Mouse (Mus musculus) bone marrow macrophage, adult 2 months (primary cell): ENCODE measurements around the gene Ibsp. TPM values are rescaled to one million over a fixed set of nuclear protein-coding genes. Genes with fewer than 3 reads are reported as not detected.

ENCODE experiments used
- H3K27ac ChIP-seq: 2 replicates; pipeline ENCODE4 v1.5.1; 2012; ENCODE audit warnings: low read depth, low read length; ENCODE audit not compliant: insufficient read depth
- H3K4me1 ChIP-seq: 2 replicates; pipeline ENCODE4 v1.6.1; 2012; ENCODE audit warnings: low read length; ENCODE audit not compliant: control insufficient read depth, insufficient read depth
- H3K4me3 ChIP-seq: 2 replicates; pipeline ENCODE4 v1.5.1; 2012; ENCODE audit warnings: mild to moderate bottlenecking, low read length, moderate library complexity; ENCODE audit not compliant: insufficient read depth
- CTCF ChIP-seq: IDR thresholded peaks from 2 replicates; pipeline ENCODE4 v1.5.1; 2012; ENCODE audit warnings: low read depth, mild to moderate bottlenecking, low read length, moderate library complexity
- POLR2A ChIP-seq: IDR thresholded peaks from 2 replicates; pipeline ENCODE4 v1.6.1; 2012; ENCODE audit warnings: mild to moderate bottlenecking, low read depth, low read length, borderline replicate concordance
- polyA plus RNA-seq: library from polyadenylated mRNA; stranded (reverse); fragments of >200 nt; gene quantifications from 2 replicates; pipeline ENCODE4 v1.2.4, GENCODE M21; 2012; ENCODE audit not compliant: missing spikeins, insufficient read depth, insufficient read length

Gene Ibsp
- polyA plus RNA-seq = not detected in 2 replicates

DNA sequence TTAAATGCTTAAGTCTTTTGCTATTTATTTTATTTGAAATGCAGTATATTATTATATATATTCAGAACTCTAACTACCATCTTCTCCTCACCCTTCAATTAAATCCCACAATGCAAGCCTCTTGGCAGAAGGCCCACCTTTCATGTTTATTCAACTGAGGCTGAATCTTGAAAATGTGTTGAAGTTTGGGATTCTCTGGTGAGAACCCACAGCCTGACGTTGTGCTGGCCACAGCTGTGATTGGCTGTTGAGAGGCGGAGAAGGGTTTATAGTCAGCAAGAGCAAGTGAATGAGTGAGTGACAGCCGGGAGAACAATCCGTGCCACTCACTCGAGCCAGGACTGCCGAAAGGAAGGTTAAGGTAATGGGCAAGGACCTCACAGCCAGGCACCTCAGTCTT is at the start of gene Ibsp:
Gene Ibsp, plus strand, starts transcription at position 178 of the 400 bp plus-strand sequence.
- Histone ChIP-seq H3K27ac (no peak within 1 kb of the TSS), H3K4me1 (no peaks in the 10 kb centered on the region), H3K4me3 (no peak within 1 kb of the TSS)
- TF ChIP-seq CTCF (no peak), POLR2A (no peak)

DNA sequence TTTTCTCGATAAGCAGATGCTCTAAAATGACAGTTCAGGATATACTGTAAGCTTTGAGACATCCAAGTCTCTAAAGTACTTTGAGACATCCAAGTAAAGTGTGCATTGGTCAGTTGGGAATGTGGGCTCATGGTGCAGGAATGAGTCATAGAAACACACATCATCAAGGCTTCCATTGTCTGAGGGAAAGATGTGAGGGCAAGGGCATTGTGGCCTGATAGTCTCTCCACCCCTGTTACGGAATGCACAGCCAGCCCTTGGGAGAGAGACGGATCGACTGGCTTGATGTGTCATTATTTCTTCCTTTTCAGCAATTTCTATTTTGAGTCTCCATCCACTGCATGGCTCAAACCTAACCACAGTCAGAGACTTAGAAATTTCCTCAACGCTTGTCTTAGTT is 47.2 kb upstream of the Ibsp start:
- TF ChIP-seq POLR2A (no peak), CTCF (no peak)
- no peaks in the 10 kb centered on the region for H3K4me1 ChIP-seq
- H3K4me3 ChIP-seq = no peak overlapping the region
- H3K27ac ChIP-seq = no peak overlapping the region

DNA sequence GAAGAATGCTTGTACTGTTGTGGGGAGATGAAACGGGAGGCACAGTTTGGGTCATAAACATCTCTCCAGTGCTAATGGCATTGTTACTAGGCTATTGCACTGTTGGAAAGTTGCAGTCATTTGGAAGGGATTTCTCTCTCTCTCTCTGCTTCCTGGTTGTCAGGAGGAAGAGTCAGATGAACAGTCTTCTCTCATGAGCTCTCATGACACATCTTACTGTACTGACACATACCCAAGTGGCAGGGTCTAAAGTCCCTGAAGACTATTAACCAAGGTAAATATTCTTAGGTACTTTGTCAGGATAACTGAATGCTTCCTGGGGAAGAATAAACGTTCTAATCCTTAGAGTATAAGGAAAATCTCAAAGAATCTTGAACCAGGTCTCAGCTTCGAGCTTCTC is 42.4 kb upstream of the Ibsp start:
- H3K4me3 ChIP-seq = no peak overlapping the region
- H3K4me1 ChIP-seq = no peaks in the 10 kb centered on the region
- no peak overlapping the region for H3K27ac ChIP-seq
- TF ChIP-seq POLR2A = no peak
- TF ChIP-seq CTCF = no peak

DNA sequence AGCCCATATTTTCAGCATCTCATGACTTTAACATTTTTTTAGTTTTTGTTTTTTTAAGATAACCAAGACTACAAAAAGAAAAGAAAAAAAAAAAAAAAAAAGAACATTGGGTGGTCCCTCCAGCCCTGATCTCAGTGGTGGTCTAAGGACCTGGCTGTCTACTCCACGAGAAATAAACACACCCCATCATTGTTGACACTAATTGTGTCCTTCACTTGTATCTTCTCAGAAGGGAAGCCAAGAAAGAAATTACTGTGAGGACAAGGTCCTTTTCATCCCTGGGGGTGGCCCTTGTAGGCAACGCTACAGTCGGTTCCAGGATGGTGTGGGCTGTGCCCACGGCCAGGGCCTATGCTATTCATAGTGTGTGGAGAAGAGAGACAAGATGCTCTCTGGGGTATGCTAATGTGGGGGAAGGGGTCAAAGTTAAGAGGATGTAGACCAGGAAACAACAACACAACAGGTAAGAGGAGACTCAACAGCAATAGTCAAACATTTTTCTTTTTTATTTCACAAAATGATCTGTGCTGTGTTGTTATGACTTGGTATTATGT is 37.0 kb upstream of the Ibsp start:
- no peak for TF ChIP-seq CTCF
- TF ChIP-seq POLR2A = no peak
- Histone ChIP-seq H3K4me1 (no peaks in the 10 kb centered on the region), H3K4me3 (no peak overlapping the region), H3K27ac (no peak overlapping the region)

DNA sequence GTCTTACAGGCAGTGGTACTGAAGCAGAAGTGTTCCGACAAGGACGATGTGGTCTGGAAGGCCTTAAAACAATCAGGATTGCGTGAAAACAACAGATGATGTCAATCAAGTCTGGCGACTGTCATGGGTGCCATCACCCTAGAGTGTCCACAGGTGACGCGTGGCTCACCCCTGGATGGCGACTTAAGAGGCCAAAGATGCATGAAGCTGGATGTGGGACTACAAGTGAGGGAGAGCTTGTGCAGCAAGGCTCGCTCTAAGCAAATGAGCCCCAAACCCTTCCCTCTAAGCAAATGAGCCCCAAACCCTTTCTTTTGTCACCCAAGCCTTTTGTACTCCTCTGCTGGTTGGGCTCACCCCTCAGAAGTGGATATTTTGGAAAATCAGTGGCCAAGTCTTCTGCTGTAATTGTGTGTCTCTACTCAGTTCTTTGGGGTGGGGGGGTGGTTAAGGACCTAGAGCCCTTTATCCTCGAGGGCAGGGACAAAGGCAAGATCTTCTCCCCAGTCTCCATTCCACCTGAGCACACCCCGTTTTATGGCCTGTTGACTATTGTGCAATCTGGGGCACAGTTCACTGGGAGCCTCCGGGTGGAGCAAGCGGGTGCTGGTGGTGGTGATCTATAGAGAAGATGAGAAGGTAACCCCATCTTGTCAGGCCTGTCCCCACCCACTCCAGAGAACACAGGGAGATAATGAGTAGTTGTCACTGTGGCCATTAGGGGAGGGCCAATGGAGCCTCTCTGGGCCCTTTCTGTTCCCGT is 35.8 kb upstream of the Ibsp start:
- H3K27ac ChIP-seq = no peak overlapping the region
- H3K4me3 ChIP-seq = no peak overlapping the region
- TF ChIP-seq CTCF (no peak), POLR2A (no peak)
- no peaks in the 10 kb centered on the region for H3K4me1 ChIP-seq

DNA sequence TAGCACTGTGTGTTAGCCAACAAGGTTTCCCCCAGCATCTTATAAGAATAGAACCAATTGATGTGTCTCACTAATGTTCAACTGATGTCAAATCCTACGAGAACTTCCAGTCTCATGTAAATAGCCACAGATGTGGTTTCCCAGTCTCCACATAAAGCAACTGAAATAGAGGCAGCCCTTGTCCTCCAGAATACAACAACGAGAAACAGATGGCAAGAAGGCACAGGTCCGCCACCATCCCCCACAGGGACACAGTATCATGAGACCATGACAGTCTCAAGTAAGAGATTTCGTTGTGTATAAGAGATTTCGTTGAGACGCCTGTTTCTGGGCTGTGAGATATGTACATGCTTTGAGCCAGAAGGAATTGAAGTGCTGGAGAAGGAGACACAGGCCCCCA is 4.8 kb upstream of the Ibsp start:
- H3K27ac ChIP-seq = no peak overlapping the region
- TF ChIP-seq POLR2A = no peak
- H3K4me3 ChIP-seq = no peak overlapping the region
- no peaks in the 10 kb centered on the region for H3K4me1 ChIP-seq

DNA sequence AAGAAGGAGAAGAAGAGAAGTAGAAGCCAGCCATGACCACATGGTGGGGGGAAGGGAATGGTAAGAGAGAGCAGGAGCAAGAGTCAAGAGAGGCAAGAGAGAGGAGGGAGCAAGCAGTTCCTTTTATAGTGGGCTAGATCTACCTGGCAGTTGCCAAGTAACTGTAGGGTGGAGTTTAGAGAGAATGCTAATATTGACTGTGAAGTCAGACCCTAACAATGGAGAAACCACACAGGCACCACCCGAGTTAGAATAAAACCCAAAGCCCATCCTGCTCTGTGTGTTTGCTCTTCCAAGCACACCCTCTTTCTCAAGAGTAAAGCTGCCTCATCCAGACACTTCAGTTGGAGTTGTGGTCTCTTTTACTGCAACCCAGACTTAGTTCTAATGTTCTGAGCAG is 15.1 kb downstream of the Ibsp start:
- H3K4me3 ChIP-seq = no peak overlapping the region
- no peak for TF ChIP-seq CTCF
- TF ChIP-seq POLR2A = no peak
- no peak overlapping the region for H3K27ac ChIP-seq
- H3K4me1 ChIP-seq = no peaks in the 10 kb centered on the region

DNA sequence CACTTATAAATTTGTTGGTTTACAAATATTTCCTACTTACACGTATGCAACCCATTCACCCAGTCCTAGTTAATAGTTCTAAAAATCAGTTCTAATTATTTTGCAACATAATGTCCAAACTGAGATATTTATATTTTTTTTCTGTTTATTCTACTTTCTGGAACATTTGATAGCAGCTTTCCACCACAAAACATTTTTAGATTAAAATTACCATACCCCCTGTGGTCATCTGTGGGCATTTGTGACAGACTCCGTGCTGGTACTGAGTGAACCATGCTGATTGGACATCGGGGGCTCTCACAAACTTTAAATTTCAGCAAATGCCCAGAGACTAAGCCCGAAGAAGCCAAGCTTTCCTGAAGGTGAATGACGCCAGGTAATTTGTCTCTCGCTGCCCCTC is 26.1 kb downstream of the Ibsp start, which contains the start of gene Mepe:
Gene Mepe, plus strand, starts transcription at position 301 of the 400 bp plus-strand sequence.
- Histone ChIP-seq H3K4me3 (no peak within 1 kb of the TSS), H3K4me1 (no peaks in the 10 kb centered on the region), H3K27ac (no peak within 1 kb of the TSS)
- TF ChIP-seq POLR2A = no peak
- TF ChIP-seq CTCF = no peak

DNA sequence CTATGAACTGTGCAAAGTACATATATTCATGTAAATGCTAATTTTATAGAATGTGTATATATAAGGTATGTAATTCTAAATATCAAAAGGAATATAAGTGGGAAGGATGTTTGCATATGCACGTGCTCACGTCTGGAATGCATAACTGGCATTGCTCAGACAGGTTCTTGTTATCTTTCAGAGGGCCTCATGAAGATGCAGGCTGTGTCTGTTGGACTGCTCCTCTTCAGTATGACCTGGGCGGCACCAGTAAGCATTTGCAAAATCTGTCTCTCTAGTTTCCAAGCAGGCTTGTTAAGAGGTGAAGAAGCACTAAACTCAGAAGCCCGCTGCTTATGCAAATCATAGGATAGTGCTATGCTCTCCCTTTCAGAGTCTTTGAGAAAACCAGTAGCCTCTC is 27.9 kb downstream of the Ibsp start:
- Histone ChIP-seq H3K4me1 (no peaks in the 10 kb centered on the region), H3K27ac (no peak overlapping the region), H3K4me3 (no peak overlapping the region)
- TF ChIP-seq CTCF (no peak), POLR2A (no peak)

DNA sequence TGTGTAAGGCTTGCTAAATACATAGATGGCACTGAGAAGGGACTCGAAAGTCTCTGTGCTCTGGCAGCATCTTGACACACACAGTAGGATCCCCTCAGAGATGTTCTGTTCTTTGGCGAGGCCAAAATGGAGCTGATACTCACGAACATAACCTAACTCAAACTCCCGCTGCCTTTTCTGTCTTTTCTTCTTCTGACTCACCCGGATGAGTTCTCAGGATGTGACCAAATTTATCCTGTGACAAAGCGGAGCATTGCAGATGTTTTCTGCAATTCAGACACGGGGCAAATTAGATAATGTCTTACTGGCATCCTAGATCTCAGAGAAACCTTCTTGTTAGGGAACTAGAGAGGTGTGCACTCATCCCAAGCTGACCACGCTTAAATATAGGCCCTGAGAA is 28.4 kb downstream of the Ibsp start:
- Histone ChIP-seq H3K4me3 (no peak overlapping the region), H3K27ac (no peak overlapping the region), H3K4me1 (no peaks in the 10 kb centered on the region)
- TF ChIP-seq CTCF = no peak
- TF ChIP-seq POLR2A = no peak
